Mouse (Mus musculus): Measurements from ENCODE around the gene Cygb. TPM values are rescaled to one million over a fixed set of nuclear protein-coding genes. Genes with fewer than 3 reads are reported as not detected.

The Cygb gene
- polyA plus RNA-seq, 1 experiment from 2014 or later = 20.8 TPM

DNA sequence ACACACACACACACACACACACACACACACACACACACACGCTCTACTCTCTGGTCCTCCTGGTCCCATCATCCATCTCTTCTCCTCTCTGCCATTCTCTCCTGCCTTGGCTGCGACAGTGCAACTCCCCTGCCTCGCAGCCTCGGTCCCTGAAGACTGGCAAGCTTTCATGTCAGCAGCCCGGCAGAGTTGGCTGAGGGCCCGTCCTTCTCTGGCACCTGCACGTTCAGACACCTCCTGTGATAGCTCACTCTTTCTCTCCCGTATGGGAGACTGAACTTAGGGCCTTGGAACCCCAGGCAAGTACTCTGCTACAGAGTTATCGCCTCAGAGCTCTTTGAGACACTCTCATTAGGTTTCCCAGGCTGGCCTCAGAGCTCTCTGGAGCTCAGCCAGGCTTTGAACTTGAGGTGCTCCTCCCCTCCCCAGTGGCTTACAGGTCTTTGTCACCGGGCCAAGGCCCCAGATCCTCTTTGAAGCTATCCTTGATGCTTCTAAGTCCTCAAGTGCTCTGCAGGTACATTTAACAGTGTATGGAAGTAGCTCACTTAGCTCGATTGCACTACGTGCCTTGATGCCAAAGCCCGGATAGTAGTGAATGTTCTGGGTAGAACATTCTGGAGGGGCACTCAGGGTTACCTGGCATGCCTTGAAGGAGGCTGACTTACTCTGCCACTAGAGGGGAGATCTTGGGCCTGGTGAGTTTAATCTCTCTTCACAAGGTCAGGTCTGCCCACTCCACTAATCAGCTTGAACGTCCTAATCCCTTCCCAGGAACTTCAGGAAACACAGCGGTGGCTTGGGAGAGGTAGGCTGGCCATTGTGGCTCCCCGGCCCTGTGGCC is 2.5 kb upstream of the Cygb start:
- no peak overlapping the region for H3K27ac ChIP-seq (ENCODE audit: low read length)
- H3K27me3 ChIP-seq (ENCODE audit: control insufficient read depth, insufficient read depth, low read length) = no peaks in the 10 kb centered on the region
- H3K4me2 ChIP-seq (replicated peaks; ENCODE audit: low read depth, low read length) = no peak overlapping the region
- H3K9ac ChIP-seq (replicated peaks; ENCODE audit: low read depth, low read length) = no peak overlapping the region
- 65% methylated on average over 16 of the region's 16 CpGs for WGBS
- H3K4me1 ChIP-seq (ENCODE audit: control insufficient read depth, insufficient read depth, low read length) = peaks cover 25% of the 10 kb centered on the region; the same call in 1 of the 2 replicates
- H3K4me3 ChIP-seq (ENCODE audit: low read depth, low read length) = no peak overlapping the region
- no peaks in the 10 kb centered on the region for H3K36me3 ChIP-seq (ENCODE audit: control insufficient read depth, insufficient read depth, low read length)
- H3K9me3 ChIP-seq (ENCODE audit: control insufficient read depth, low read depth, low read length) = no peaks in the 10 kb centered on the region
- ATAC-seq (ENCODE audit: insufficient number of reproducible peaks, insufficient read depth, low FRiP score, low read depth) = no peak

DNA sequence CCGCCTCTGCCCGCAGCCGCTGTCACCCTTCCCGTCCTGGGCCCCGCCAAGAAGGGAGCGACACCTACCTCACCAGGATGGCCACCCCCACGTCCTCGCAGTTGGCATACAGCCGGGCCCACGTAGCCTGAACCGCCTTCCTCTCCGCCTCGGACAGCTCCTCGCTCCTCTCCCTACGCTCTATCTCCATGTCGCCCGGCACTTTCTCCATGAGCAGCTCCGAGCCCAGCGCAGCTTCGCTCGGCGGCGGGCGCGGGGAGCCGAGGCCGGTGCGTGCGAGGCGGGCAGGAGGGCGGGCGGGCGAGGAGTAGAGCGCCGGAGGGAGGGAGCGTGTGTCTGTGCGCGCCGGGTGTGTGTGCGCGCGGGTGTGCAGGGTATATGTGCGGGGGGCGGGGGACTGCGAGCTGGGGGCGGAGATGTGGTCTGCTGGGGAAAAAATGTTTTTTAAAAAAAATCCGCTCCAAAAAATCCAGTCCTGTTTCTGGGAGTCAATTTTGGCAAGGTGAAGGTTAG is 348 bp downstream of the Cygb start:
- peak overlapping the region; percentile 28; the same call in 1 of the 2 replicates for H3K9ac ChIP-seq (replicated peaks; ENCODE audit: low read depth, low read length)
- H3K36me3 ChIP-seq (ENCODE audit: control insufficient read depth, insufficient read depth, low read length) = no peaks in the 10 kb centered on the region
- no peaks in the 10 kb centered on the region for H3K9me3 ChIP-seq (ENCODE audit: control insufficient read depth, low read depth, low read length)
- H3K4me3 ChIP-seq (ENCODE audit: low read depth, low read length) = peak overlapping the region; percentile 53
- under 1% methylated on average over 46 of the region's 47 CpGs for WGBS
- H3K4me2 ChIP-seq (replicated peaks; ENCODE audit: low read depth, low read length) = peak overlapping the region; percentile 91
- H3K27ac ChIP-seq (ENCODE audit: low read length) = no peak overlapping the region
- ATAC-seq (ENCODE audit: insufficient number of reproducible peaks, insufficient read depth, low FRiP score, low read depth) = no peak
- peaks cover 24% of the 10 kb centered on the region; the same call in 1 of the 2 replicates for H3K4me1 ChIP-seq (ENCODE audit: control insufficient read depth, insufficient read depth, low read length)
- H3K27me3 ChIP-seq (ENCODE audit: control insufficient read depth, insufficient read depth, low read length) = no peaks in the 10 kb centered on the region

DNA sequence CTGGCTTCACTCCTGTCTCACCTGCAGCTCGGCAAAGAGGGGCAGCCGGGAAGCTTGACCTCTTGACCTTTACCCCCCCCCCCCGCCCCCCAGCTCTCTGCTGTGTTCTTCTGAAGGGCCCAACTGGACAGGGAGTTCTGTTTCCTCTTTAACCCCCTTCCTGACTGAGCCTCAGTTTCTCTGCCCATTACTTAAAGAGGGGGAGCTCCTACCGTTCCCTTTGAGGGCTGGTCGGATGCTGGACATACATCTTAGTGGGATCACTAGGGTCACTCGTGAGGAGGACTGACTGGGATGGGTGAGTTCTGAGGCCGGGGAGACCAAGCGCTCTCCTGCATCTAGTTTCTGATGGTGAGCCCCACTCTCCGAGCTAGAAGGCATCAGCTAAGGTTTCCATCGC is 879 bp downstream of the Cygb start, which contains the start of gene Prcd:
Gene Prcd (plus strand): TSS at position 301 of the 400 bp plus-strand sequence.
- no peaks in the 10 kb centered on the region for H3K9me3 ChIP-seq (ENCODE audit: control insufficient read depth, low read depth, low read length)
- no peak within 1 kb of the TSS for H3K27ac ChIP-seq (ENCODE audit: low read length)
- H3K36me3 ChIP-seq (ENCODE audit: control insufficient read depth, insufficient read depth, low read length) = no peaks in the 10 kb centered on the region
- H3K9ac ChIP-seq (replicated peaks; ENCODE audit: low read depth, low read length) = peak within 1 kb of the TSS; percentile 28; the same call in 1 of the 2 replicates
- H3K4me2 ChIP-seq (replicated peaks; ENCODE audit: low read depth, low read length) = peak within 1 kb of the TSS; percentile 91
- peaks cover 29% of the 10 kb centered on the region; the same call in 1 of the 2 replicates for H3K4me1 ChIP-seq (ENCODE audit: control insufficient read depth, insufficient read depth, low read length)
- no peaks in the 10 kb centered on the region for H3K27me3 ChIP-seq (ENCODE audit: control insufficient read depth, insufficient read depth, low read length)
- WGBS = 6% methylated on average over 10 of the region's 10 CpGs
- H3K4me3 ChIP-seq (ENCODE audit: low read depth, low read length) = peak within 1 kb of the TSS; percentile 53
- ATAC-seq (ENCODE audit: insufficient number of reproducible peaks, insufficient read depth, low FRiP score, low read depth) = no peak

DNA sequence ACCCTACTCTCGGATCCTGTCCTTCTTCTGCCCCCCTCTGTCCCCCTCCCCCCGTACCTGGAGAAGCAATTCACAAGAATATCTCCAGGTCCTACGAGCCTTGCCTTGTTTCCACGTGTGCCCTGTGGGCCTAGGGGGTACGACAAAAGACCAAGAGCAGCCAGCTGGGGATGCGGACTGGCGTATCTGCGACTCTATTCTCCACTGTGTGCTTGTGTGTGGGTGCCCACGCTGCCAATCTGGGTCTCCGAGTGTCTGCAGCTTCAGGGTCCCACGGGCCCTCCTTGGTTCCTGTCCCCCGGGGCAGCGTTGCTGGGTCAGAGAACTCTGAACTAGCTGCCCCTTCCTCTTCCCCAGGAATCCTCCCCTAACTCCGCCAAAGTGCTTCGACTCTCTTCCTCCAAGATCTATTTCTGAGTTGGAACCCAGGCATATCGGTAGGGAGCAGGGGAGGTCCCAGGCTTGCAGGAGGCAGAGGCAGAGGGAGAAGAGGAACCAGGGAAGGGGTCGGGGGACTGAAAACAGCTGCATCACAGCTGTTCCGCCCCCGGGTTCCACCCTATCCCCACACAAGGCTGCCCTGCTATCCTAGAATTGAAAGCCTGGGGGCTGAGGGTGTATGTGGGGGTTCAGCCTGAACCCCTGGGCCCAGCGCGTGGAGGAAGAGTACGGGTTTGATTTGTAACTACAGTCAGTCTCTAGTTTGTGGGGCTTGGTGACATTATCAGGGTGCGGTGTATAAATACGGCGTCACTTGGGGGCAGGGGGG is 1.6 kb downstream of the Cygb start:
- H3K4me1 ChIP-seq (ENCODE audit: control insufficient read depth, insufficient read depth, low read length) = peaks cover 34% of the 10 kb centered on the region
- H3K27ac ChIP-seq (ENCODE audit: low read length) = no peak overlapping the region
- no peak overlapping the region for H3K9ac ChIP-seq (replicated peaks; ENCODE audit: low read depth, low read length)

DNA sequence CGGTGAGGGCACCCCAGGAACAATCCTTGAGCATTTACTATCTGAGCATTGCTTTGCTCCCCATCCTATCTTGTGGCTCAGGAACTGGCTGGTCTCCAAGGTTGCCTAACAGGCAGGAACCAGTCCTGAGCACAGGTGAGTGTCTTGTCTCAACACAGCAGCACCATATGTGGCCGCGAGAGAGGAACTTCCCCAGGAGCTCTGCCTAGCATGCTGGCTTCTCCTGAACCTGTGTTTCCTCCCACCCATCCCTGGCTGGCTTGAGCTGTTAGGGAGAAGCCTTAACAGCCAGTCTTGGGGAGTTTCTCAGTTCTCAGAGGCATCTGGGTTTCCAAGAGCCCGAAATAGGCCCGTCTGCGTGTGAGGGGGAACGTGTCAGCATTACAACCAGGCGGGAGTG is 2.8 kb downstream of the Cygb start:
- Histone ChIP-seq H3K9ac (replicated peaks; ENCODE audit: low read depth, low read length) (no peak overlapping the region), H3K27me3 (ENCODE audit: control insufficient read depth, insufficient read depth, low read length) (no peaks in the 10 kb centered on the region), H3K36me3 (ENCODE audit: control insufficient read depth, insufficient read depth, low read length) (no peaks in the 10 kb centered on the region), H3K4me3 (ENCODE audit: low read depth, low read length) (no peak overlapping the region), H3K9me3 (ENCODE audit: control insufficient read depth, low read depth, low read length) (no peaks in the 10 kb centered on the region), H3K27ac (ENCODE audit: low read length) (no peak overlapping the region), H3K4me2 (replicated peaks; ENCODE audit: low read depth, low read length) (no peak overlapping the region), H3K4me1 (ENCODE audit: control insufficient read depth, insufficient read depth, low read length) (peaks cover 36% of the 10 kb centered on the region)
- ATAC-seq (ENCODE audit: insufficient number of reproducible peaks, insufficient read depth, low FRiP score, low read depth) = no peak
- WGBS = 83% methylated on average over 8 of the region's 8 CpGs

More for the DNA sequence above, 1.6 kb downstream of the Cygb start:
- Histone ChIP-seq H3K4me3 (ENCODE audit: low read depth, low read length) (peak overlapping the region; percentile 53), H3K36me3 (ENCODE audit: control insufficient read depth, insufficient read depth, low read length) (no peaks in the 10 kb centered on the region), H3K27me3 (ENCODE audit: control insufficient read depth, insufficient read depth, low read length) (no peaks in the 10 kb centered on the region), H3K9me3 (ENCODE audit: control insufficient read depth, low read depth, low read length) (no peaks in the 10 kb centered on the region), H3K4me2 (replicated peaks; ENCODE audit: low read depth, low read length) (peak overlapping the region; percentile 91)
- ATAC-seq (ENCODE audit: insufficient number of reproducible peaks, insufficient read depth, low FRiP score, low read depth) = no peak
- WGBS = 64% methylated on average over 25 of the region's 25 CpGs

DNA sequence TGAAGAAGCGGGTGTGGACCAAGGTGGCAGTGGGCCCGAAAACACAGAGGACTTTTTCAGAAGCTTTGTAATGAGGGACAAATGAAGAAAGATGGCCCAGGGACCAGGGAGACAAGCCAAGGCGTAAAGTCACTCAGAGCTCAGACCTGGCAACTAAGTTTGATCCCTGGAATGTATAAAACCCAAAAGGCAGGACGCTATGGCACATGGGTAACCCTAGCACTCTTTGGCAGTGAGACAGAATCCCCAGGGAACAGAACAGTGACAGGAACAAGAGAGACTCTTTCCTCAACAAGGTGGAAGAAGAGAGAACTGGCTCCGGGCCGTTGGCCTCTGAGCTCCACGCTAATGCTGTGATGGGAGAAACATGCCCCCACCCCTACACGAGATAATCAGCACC is 3.3 kb downstream of the Cygb start:
- Histone ChIP-seq H3K4me3 (ENCODE audit: low read depth, low read length) (no peak overlapping the region), H3K4me1 (ENCODE audit: control insufficient read depth, insufficient read depth, low read length) (peaks cover 39% of the 10 kb centered on the region), H3K4me2 (replicated peaks; ENCODE audit: low read depth, low read length) (no peak overlapping the region), H3K36me3 (ENCODE audit: control insufficient read depth, insufficient read depth, low read length) (no peaks in the 10 kb centered on the region), H3K27ac (ENCODE audit: low read length) (no peak overlapping the region), H3K9me3 (ENCODE audit: control insufficient read depth, low read depth, low read length) (no peaks in the 10 kb centered on the region), H3K27me3 (ENCODE audit: control insufficient read depth, insufficient read depth, low read length) (no peaks in the 10 kb centered on the region), H3K9ac (replicated peaks; ENCODE audit: low read depth, low read length) (no peak overlapping the region)
- no peak for ATAC-seq (ENCODE audit: insufficient number of reproducible peaks, insufficient read depth, low FRiP score, low read depth)
- WGBS = 88% methylated on average over 8 of the region's 8 CpGs

DNA sequence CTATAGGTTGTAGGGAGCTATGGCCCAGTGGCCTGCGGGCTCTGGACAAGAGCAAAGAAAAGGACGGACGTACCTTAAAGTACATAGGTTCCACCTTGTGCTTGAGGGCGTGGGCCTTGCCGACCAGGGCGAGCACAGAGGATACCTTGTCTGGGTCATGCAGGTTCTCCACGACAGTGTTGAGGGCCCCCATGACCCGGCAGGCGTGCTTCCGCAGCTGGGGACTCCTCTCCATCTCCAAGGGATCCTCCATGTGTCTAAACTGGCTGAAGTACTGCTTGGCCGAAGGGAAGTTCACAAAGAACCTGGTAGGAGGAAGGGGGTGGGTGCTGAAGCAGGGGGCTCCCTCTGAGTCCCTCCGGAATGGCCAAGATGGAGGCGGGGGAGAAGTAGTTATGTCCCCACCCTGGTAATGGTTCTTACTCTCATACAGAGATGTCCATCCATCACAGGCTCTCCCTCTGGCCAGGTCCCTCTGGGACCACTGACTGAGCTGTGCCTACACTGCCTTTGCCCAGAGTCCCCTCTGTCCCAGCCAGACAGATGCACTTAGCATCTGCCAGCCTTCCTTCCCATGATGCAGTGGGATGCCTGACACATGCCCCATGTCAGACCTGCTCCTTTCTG is 4.3 kb downstream of the Cygb start:
- Histone ChIP-seq H3K27ac (ENCODE audit: low read length) (no peak overlapping the region), H3K36me3 (ENCODE audit: control insufficient read depth, insufficient read depth, low read length) (no peaks in the 10 kb centered on the region), H3K9me3 (ENCODE audit: control insufficient read depth, low read depth, low read length) (no peaks in the 10 kb centered on the region), H3K9ac (replicated peaks; ENCODE audit: low read depth, low read length) (no peak overlapping the region), H3K27me3 (ENCODE audit: control insufficient read depth, insufficient read depth, low read length) (no peaks in the 10 kb centered on the region), H3K4me3 (ENCODE audit: low read depth, low read length) (no peak overlapping the region), H3K4me2 (replicated peaks; ENCODE audit: low read depth, low read length) (no peak overlapping the region), H3K4me1 (ENCODE audit: control insufficient read depth, insufficient read depth, low read length) (peaks cover 44% of the 10 kb centered on the region)
- ATAC-seq (ENCODE audit: insufficient number of reproducible peaks, insufficient read depth, low FRiP score, low read depth) = no peak
- 90% methylated on average over 13 of the region's 13 CpGs for WGBS

DNA sequence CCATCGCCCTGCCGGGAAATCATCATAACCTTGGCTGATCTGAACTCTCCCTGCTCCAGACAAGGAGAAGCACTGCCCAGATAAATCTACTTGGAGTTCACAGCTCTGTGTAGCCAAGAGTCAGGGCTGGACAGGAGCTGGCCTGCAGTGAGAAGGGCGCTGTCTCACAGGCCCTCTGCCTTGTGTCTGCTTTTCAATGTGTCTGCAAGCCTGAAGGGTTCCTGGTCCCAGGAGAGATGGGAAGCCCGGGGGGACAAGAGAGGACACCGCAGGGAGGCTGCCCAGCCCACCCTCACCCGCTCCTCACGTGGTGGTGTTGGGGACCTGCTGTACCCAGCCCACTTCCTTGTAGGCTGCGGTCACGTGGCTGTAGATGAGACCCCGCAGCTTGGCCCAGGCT is 5.1 kb downstream of the Cygb start:
- no peaks in the 10 kb centered on the region for H3K36me3 ChIP-seq (ENCODE audit: control insufficient read depth, insufficient read depth, low read length)
- H3K9me3 ChIP-seq (ENCODE audit: control insufficient read depth, low read depth, low read length) = no peaks in the 10 kb centered on the region
- H3K27ac ChIP-seq (ENCODE audit: low read length) = peak overlapping the region; percentile 91
- no peak overlapping the region for H3K9ac ChIP-seq (replicated peaks; ENCODE audit: low read depth, low read length)
- no peak for ATAC-seq (ENCODE audit: insufficient number of reproducible peaks, insufficient read depth, low FRiP score, low read depth)
- no peaks in the 10 kb centered on the region for H3K27me3 ChIP-seq (ENCODE audit: control insufficient read depth, insufficient read depth, low read length)
- no peak overlapping the region for H3K4me2 ChIP-seq (replicated peaks; ENCODE audit: low read depth, low read length)
- H3K4me3 ChIP-seq (ENCODE audit: low read depth, low read length) = no peak overlapping the region
- WGBS = 76% methylated on average over 10 of the region's 10 CpGs
- H3K4me1 ChIP-seq (ENCODE audit: control insufficient read depth, insufficient read depth, low read length) = peaks cover 36% of the 10 kb centered on the region

Measured in stomach, embryonic 14.5 days (tissue).